Mouse (Mus musculus): ENCODE measurements around the gene Txnrd1. TPM values are rescaled to one million over a fixed set of nuclear protein-coding genes. Genes with fewer than 3 reads are reported as not detected.

The Txnrd1 gene
- polyA plus RNA-seq, 1 experiment = 151 TPM

- TF ChIP-seq POLR2A (IDR thresholded peaks at IDR 0.05; ENCODE audit: low read depth, low read length) (no peak), CTCF (IDR thresholded peaks at IDR 0.05; ENCODE audit: borderline replicate concordance, insufficient read depth, low read length) (no peak)
- no peaks in the 10 kb centered on the region for H3K4me1 ChIP-seq (ENCODE audit: control insufficient read depth, insufficient read depth, low read length)
- no peak overlapping the region for H3K4me3 ChIP-seq (ENCODE audit: insufficient read depth, low read length)
- no peak overlapping the region for H3K27ac ChIP-seq (ENCODE audit: insufficient read depth, low read length)
Observed at GRCm38 (mm10) chr10:82887354-82887753, 53.6 kb downstream of the Txnrd1 start.

DNA sequence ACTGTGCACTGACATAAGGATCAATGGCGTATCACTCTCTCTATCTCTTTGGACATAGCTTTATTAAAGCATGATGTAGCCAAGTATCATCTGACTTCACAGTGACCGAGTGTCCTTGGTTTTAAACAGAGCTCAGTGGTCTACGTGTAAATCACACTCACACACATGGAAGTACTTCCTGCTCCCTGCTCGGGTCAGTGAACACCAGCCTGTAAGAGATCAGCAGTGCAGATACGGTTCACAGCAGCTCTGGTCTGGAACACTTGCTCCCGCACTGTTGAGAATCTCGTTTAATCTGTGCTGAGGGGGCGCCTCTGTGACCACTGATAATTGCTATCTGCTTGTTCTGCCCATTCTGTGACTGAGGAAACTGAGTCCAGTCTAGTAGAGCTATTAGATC, 54.8 kb downstream of the Txnrd1 start:
- Histone ChIP-seq H3K4me3 (ENCODE audit: insufficient read depth, low read length) (no peak overlapping the region), H3K27ac (ENCODE audit: insufficient read depth, low read length) (no peak overlapping the region), H3K4me1 (ENCODE audit: control insufficient read depth, insufficient read depth, low read length) (no peaks in the 10 kb centered on the region)
- TF ChIP-seq CTCF (IDR thresholded peaks at IDR 0.05; ENCODE audit: borderline replicate concordance, insufficient read depth, low read length) (no peak), POLR2A (IDR thresholded peaks at IDR 0.05; ENCODE audit: low read depth, low read length) (no peak)

DNA sequence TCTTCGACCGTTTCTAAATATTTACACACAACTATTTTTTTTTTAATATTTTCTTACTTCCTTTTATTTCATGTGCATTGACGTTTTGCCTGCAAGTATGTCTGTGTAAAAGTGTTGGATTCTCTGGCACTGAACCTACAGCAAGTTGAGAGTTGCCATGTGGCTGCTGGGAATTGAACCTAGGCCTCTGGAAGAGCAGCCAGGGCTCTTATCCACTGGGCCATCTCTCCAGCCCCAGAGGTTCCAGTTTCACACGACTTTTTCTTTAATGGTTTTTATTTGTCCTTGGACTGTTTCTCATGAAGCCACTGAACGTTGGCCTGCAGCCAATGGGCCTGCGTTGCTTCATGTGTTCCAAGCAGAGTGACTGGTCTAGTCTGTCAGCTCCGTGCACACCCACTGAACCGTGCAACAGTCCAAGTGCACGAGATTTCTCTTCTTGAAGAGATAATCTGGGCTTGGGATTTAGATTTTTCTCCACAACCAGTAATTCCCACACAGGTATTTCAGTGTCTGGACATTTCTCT, 55.8 kb downstream of the Txnrd1 start:
- TF ChIP-seq CTCF (IDR thresholded peaks at IDR 0.05; ENCODE audit: borderline replicate concordance, insufficient read depth, low read length) = no peak
- no peak for TF ChIP-seq POLR2A (IDR thresholded peaks at IDR 0.05; ENCODE audit: low read depth, low read length)
- no peaks in the 10 kb centered on the region for H3K4me1 ChIP-seq (ENCODE audit: control insufficient read depth, insufficient read depth, low read length)
- no peak overlapping the region for H3K27ac ChIP-seq (ENCODE audit: insufficient read depth, low read length)
- no peak overlapping the region for H3K4me3 ChIP-seq (ENCODE audit: insufficient read depth, low read length)

GRCm38 (mm10) chr10:82890936-82891335, 57.2 kb downstream of the Txnrd1 start:
- Histone ChIP-seq H3K4me3 (ENCODE audit: insufficient read depth, low read length) (no peak overlapping the region), H3K4me1 (ENCODE audit: control insufficient read depth, insufficient read depth, low read length) (no peaks in the 10 kb centered on the region), H3K27ac (ENCODE audit: insufficient read depth, low read length) (no peak overlapping the region)
- TF ChIP-seq CTCF (IDR thresholded peaks at IDR 0.05; ENCODE audit: borderline replicate concordance, insufficient read depth, low read length) (no peak), POLR2A (IDR thresholded peaks at IDR 0.05; ENCODE audit: low read depth, low read length) (no peak)

- Histone ChIP-seq H3K4me1 (ENCODE audit: control insufficient read depth, insufficient read depth, low read length) (no peaks in the 10 kb centered on the region), H3K27ac (ENCODE audit: insufficient read depth, low read length) (no peak overlapping the region), H3K4me3 (ENCODE audit: insufficient read depth, low read length) (no peak overlapping the region)
- TF ChIP-seq POLR2A (IDR thresholded peaks at IDR 0.05; ENCODE audit: low read depth, low read length) = no peak
- TF ChIP-seq CTCF (IDR thresholded peaks at IDR 0.05; ENCODE audit: borderline replicate concordance, insufficient read depth, low read length) = no peak
Observed at GRCm38 (mm10) chr10:82891427-82891826, 57.7 kb downstream of the Txnrd1 start.

DNA sequence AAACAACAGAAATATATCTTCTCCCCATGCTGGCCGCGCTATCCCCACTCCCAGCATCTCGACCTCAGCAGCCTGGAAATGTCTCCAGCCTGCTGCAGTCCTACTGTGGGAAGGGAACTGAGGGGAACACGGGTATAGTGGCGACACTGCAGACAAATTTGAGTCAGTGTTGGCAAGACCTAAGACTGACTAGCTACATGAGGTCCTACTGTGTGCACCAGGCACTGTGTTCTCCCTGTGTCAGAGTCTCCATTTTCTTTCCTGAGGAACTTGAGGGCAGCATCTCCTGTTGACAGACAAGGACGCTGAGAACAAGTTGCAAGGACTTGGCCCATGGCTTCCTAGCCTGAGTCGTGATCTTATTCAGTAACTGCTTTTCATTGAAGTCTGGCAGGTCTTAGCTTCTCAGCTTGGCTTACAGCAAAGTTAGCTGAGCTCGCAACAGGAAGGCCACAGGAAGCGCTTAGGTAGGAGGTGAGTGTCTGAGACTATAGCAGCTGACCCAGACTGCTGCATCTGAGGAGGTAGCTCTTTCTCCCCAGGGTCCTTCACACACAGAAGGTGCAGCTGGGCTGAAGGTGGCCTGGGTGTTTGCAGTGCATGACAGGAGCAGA, 58.8 kb downstream of the Txnrd1 start:
- no peak for TF ChIP-seq CTCF (IDR thresholded peaks at IDR 0.05; ENCODE audit: borderline replicate concordance, insufficient read depth, low read length)
- no peak for TF ChIP-seq POLR2A (IDR thresholded peaks at IDR 0.05; ENCODE audit: low read depth, low read length)
- Histone ChIP-seq H3K27ac (ENCODE audit: insufficient read depth, low read length) (no peak overlapping the region), H3K4me3 (ENCODE audit: insufficient read depth, low read length) (no peak overlapping the region), H3K4me1 (ENCODE audit: control insufficient read depth, insufficient read depth, low read length) (no peaks in the 10 kb centered on the region)

GRCm38 (mm10) chr10:82893872-82894650, 60.3 kb downstream of the Txnrd1 start:
- TF ChIP-seq CTCF (IDR thresholded peaks at IDR 0.05; ENCODE audit: borderline replicate concordance, insufficient read depth, low read length) = no peak
- no peak for TF ChIP-seq POLR2A (IDR thresholded peaks at IDR 0.05; ENCODE audit: low read depth, low read length)
- Histone ChIP-seq H3K4me1 (ENCODE audit: control insufficient read depth, insufficient read depth, low read length) (no peaks in the 10 kb centered on the region), H3K4me3 (ENCODE audit: insufficient read depth, low read length) (no peak overlapping the region), H3K27ac (ENCODE audit: insufficient read depth, low read length) (no peak overlapping the region)

DNA sequence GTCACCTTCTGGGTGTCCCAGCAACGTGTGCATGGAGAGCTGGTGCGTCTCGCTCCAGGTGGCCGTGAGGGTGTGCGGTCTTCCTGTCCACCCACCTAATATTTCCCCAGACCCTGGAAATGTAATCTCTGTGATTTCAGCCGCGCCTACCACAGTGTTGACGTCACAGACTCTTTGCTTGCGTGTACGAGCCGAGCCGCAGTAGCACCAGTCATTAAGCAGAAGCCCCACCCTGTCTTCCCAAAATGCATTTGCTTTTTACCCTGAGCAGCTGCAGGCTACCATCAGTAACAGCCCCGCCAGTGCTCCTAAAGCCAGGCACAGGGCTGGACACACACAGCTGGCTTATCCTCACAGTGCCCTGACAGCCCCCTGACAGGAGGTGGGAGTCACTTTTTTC, 64.2 kb downstream of the Txnrd1 start:
- Histone ChIP-seq H3K4me1 (ENCODE audit: control insufficient read depth, insufficient read depth, low read length) (no peaks in the 10 kb centered on the region), H3K4me3 (ENCODE audit: insufficient read depth, low read length) (no peak overlapping the region), H3K27ac (ENCODE audit: insufficient read depth, low read length) (no peak overlapping the region)
- TF ChIP-seq POLR2A (IDR thresholded peaks at IDR 0.05; ENCODE audit: low read depth, low read length) (no peak), CTCF (IDR thresholded peaks at IDR 0.05; ENCODE audit: borderline replicate concordance, insufficient read depth, low read length) (no peak)

DNA sequence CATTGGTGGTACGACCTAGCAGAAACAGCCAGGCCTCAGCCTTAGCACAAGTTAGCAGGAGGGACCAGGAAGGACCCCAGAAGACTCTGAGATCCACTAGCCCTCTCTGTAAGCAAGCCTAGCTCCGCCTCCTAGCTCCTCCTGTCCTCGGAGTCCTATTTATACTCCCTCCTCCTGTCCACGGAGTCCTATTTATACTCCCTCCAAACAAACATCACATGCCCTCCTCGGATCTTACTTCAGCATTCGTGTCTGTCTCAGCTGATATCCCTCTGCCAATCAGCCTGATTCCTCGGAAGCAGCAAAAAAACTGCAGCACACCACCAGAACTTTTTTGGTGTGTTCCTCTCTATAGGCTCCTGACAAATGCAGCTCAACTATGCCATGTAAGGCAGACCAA, 65.1 kb downstream of the Txnrd1 start:
- Histone ChIP-seq H3K4me1 (ENCODE audit: control insufficient read depth, insufficient read depth, low read length) (no peaks in the 10 kb centered on the region), H3K4me3 (ENCODE audit: insufficient read depth, low read length) (no peak overlapping the region), H3K27ac (ENCODE audit: insufficient read depth, low read length) (no peak overlapping the region)
- TF ChIP-seq CTCF (IDR thresholded peaks at IDR 0.05; ENCODE audit: borderline replicate concordance, insufficient read depth, low read length) (no peak), POLR2A (IDR thresholded peaks at IDR 0.05; ENCODE audit: low read depth, low read length) (no peak)

- Histone ChIP-seq H3K27ac (ENCODE audit: insufficient read depth, low read length) (no peak overlapping the region), H3K4me1 (ENCODE audit: control insufficient read depth, insufficient read depth, low read length) (no peaks in the 10 kb centered on the region), H3K4me3 (ENCODE audit: insufficient read depth, low read length) (no peak overlapping the region)
- no peak for TF ChIP-seq CTCF (IDR thresholded peaks at IDR 0.05; ENCODE audit: borderline replicate concordance, insufficient read depth, low read length)
- no peak for TF ChIP-seq POLR2A (IDR thresholded peaks at IDR 0.05; ENCODE audit: low read depth, low read length)
Observed at GRCm38 (mm10) chr10:82899810-82900421, 66.2 kb downstream of the Txnrd1 start.

All from embryonic fibroblast, embryonic 13.5 days (primary cell).